Mouse (Mus musculus) midbrain, embryonic 14.5 days (tissue): ENCODE measurements around the gene Olfr1413. TPM values are rescaled to one million over a fixed set of nuclear protein-coding genes. Genes with fewer than 3 reads are reported as not detected.

Experiments used
- ATAC-seq: fragments of 200-750 bp; cut with Nextera tagmentation; 2 replicates; pipeline ENCODE4 v1.8.0; 2017; ENCODE audit warnings: moderate number of reproducible peaks, moderate library complexity; ENCODE audit not compliant: low FRiP score, low TSS enrichment
- DNase-seq: peaks from one replicate; pipeline ENCODE4 v3.0.0-alpha.2; 2015
- H3K27ac ChIP-seq: fragments of 300-500 bp; sonication (generic); replicated peaks from 2 replicates; pipeline ENCODE4 v1.5.1; 2014; ENCODE audit warnings: mild to moderate bottlenecking, low read depth, low read length, moderate library complexity
- H3K27me3 ChIP-seq: fragments of 300-500 bp; sonication (generic); 2 replicates; pipeline ENCODE4 v1.6.1; 2014; ENCODE audit warnings: low read length, control low read depth, mixed read lengths; ENCODE audit not compliant: control insufficient read depth, insufficient read depth
- H3K36me3 ChIP-seq: fragments of 300-500 bp; sonication (generic); 2 replicates; pipeline ENCODE4 v1.6.1; 2014; ENCODE audit warnings: low read length, control low read depth; ENCODE audit not compliant: control insufficient read depth, insufficient read depth
- H3K4me1 ChIP-seq: fragments of 300-500 bp; sonication (generic); 2 replicates; pipeline ENCODE4 v1.6.1; 2014; ENCODE audit warnings: mild to moderate bottlenecking, antibody characterized with exemption, low read length, control low read depth; ENCODE audit not compliant: control insufficient read depth, insufficient read depth
- H3K4me2 ChIP-seq: fragments of 300-500 bp; sonication (generic); 2 replicates; pipeline ENCODE4 v1.6.1; 2014; ENCODE audit warnings: mild to moderate bottlenecking, low read length, moderate library complexity
- H3K4me3 ChIP-seq: fragments of 300-500 bp; sonication (generic); replicated peaks from 2 replicates; pipeline ENCODE4 v1.5.1; 2014; ENCODE audit warnings: low read depth, low read length
- H3K9ac ChIP-seq: fragments of 300-500 bp; sonication (generic); replicated peaks from 2 replicates; pipeline ENCODE4 v1.6.1; 2014; ENCODE audit warnings: mild to moderate bottlenecking, low read length, moderate library complexity
- H3K9me3 ChIP-seq: fragments of 300-500 bp; sonication (generic); 2 replicates; pipeline ENCODE4 v1.6.1; 2016; ENCODE audit warnings: low read length, control low read depth, mixed read lengths; ENCODE audit not compliant: control insufficient read depth
- WGBS: fragments of 180-500 bp; shearing (Covaris S2); extraction: QIAGEN DNeasy Blood & Tissue Kit; methylation state at CpG from one replicate; pipeline ENCODE4 v1.1.7; 2014; 5-methylcytosine and 5-hydroxymethylcytosine counted together
- polyA plus RNA-seq: library from polyadenylated mRNA; unstranded; fragments of >200 nt; fragmentation: Nextera tagmentation; extraction: Ambion mirVana; gene quantifications from 2 replicates; pipeline ENCODE4 v1.2.1, GENCODE M21; 2014

Gene Olfr1413
- polyA plus RNA-seq, 1 experiment from 2014 or later, result not detected

DNA sequence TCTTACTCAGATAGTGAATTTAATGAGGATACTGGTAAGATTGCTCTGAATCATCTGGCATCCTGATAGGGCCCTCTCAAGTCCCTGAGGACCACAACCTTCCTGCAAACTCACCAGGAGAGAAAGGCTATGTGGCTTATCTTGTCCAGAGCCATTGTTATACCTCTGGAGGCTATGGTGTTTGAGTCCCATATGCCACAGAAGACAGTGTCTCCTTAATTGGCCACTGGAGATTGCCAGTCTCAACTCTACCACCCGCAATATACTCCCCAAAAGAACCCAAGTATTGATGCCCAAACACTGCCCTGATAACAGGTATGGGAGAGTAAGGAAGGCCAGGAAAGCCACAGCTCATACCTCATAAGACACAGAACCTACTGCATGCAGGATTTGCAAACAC, 34.4 kb downstream of the Olfr1413 start, which contains the start of gene Olfr1410:
Olfr1410 (plus strand) TSS at position 301 of the 400 bp plus-strand sequence.
- H3K36me3 ChIP-seq, result no peaks in the 10 kb centered on the region
- no peak within 1 kb of the TSS for H3K27ac ChIP-seq
- H3K4me2 ChIP-seq, result no peak within 1 kb of the TSS
- 97% methylated on average over 1 of the region's 1 CpGs for WGBS
- no peaks in the 10 kb centered on the region for H3K27me3 ChIP-seq
- no peaks in the 10 kb centered on the region for H3K9me3 ChIP-seq
- no peak within 1 kb of the TSS for H3K4me3 ChIP-seq
- no peak within 1 kb of the TSS for H3K9ac ChIP-seq
- ATAC-seq (no peak), DNase-seq (no peak)
- H3K4me1 ChIP-seq, result no peaks in the 10 kb centered on the region

DNA sequence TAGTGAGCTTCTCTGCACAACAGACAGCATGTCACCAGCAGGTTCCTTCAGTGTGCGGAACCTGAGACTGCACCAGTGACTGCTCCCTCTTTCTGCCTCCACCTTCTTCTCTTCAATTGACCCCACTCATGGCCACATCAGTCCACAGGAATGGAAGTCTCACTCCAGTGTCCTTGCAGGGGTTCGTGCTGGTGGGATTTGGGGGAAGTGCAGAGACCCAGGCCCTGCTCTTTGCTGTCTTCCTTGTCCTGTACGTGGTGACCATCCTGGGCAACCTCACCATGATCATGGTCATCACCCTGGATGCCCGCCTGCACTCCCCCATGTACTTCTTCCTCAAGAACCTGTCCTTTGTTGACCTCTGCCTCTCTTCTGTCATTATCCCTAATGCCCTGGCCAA, 36.6 kb downstream of the Olfr1413 start:
- ATAC-seq, result no peak
- H3K4me3 ChIP-seq, result no peak overlapping the region
- WGBS, result 79% methylated on average over 4 of the region's 4 CpGs
- H3K4me1 ChIP-seq, result no peaks in the 10 kb centered on the region
- no peak overlapping the region for H3K4me2 ChIP-seq
- no peak overlapping the region for H3K27ac ChIP-seq
- H3K9me3 ChIP-seq, result no peaks in the 10 kb centered on the region
- no peaks in the 10 kb centered on the region for H3K36me3 ChIP-seq
- no peak for DNase-seq
- no peak overlapping the region for H3K9ac ChIP-seq
- H3K27me3 ChIP-seq, result no peaks in the 10 kb centered on the region

DNA sequence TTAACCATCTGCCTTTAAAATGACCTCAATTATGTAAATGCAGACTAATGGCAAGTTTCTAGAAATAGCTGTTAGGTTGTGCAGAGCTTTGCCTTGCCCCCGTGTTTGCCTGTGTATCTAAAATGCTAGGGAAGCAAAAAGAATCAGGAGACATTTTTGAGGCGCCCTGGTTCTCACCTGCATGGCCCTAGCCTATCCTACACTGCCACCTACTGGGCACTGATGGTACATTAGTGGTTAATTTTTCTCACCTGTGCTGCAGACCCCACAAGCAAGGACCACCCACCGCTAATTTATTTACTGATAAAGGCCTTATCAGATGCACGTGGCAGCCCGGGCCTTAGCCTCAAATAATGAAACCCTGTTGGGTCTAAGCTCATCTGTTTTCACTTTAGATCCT, 39.9 kb downstream of the Olfr1413 start:
- Histone ChIP-seq H3K27me3 (no peaks in the 10 kb centered on the region), H3K4me2 (no peak overlapping the region), H3K4me1 (0 out of 2 replicates have a peak, but pooled peaks cover 4% of the 10 kb centered on the region), H3K27ac (no peak overlapping the region), H3K9me3 (no peaks in the 10 kb centered on the region), H3K4me3 (no peak overlapping the region), H3K9ac (no peak overlapping the region), H3K36me3 (no peaks in the 10 kb centered on the region)
- no peak for ATAC-seq
- DNase-seq, result peak; percentile 88
- 10% methylated on average over 5 of the region's 5 CpGs for WGBS

DNA sequence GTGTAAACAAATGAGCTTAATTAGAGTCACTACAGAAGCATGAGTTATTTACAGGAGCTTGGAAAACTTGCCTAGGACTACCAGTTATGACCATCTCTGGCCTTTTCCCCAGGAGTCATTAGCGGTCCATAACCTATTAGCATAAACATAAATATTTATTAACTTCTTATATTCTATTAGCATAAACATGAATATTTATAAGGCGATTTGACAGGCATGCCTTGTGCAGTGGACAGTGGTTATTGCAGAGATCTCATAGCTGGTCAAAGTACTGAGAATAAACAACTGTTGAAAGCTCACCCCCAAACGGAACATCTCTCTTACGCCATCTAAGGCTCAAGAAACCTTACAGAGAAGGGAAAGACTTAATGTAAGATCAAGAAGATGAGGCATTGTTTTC, 42.1 kb downstream of the Olfr1413 start:
- Histone ChIP-seq H3K9ac (no peak overlapping the region), H3K9me3 (no peaks in the 10 kb centered on the region), H3K4me3 (no peak overlapping the region), H3K36me3 (no peaks in the 10 kb centered on the region), H3K27me3 (no peaks in the 10 kb centered on the region), H3K4me2 (no peak overlapping the region), H3K27ac (no peak overlapping the region), H3K4me1 (0 out of 2 replicates have a peak, but pooled peaks cover 8% of the 10 kb centered on the region)
- ATAC-seq (no peak), DNase-seq (peak; percentile 15)
- 29% methylated on average over 4 of the region's 4 CpGs for WGBS

DNA sequence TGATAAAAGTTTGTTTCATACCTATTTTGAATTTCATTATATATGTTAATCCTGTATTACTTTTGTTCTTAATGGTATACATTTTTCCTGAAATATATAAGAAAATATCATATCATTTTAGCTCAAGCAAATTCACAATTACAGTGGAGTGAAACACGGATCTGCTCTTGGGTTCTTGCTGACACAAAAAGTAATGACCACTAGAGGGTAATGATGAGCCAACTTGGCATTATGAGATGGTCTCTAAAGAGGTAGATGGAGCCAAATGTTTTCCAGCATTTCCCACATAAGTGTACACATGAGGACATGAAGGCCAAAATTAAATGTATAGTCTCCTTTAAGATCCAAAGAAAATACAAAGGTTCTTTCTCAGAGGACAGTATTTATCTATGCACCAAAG, 43.4 kb downstream of the Olfr1413 start:
- no peak for ATAC-seq
- Histone ChIP-seq H3K9ac (no peak overlapping the region), H3K4me2 (no peak overlapping the region), H3K27me3 (no peaks in the 10 kb centered on the region), H3K27ac (no peak overlapping the region), H3K9me3 (no peaks in the 10 kb centered on the region), H3K4me1 (0 out of 2 replicates have a peak, but pooled peaks cover 8% of the 10 kb centered on the region), H3K4me3 (no peak overlapping the region), H3K36me3 (no peaks in the 10 kb centered on the region)
- DNase-seq, result peak; percentile 76
- 10% methylated on average over 1 of the region's 1 CpGs for WGBS

DNA sequence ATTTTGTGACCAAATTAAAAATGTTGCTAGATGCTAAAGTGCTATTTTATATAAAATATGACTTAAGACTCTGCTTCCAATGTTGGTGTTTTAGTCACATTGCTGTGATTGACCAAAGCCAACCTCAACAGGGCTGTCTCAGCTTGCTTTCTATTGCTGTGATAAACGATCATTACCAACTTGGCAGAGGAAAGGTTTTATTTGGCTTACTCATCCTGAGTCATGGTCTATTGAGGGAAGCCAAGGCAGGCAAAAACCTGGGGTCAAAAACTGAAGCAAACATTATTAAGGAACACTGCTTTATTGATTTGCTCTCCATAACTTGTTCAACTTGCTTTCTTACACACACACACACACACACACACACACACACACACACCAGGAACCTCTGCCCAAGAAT, 44.9 kb downstream of the Olfr1413 start:
- no peak overlapping the region for H3K27ac ChIP-seq
- no peaks in the 10 kb centered on the region for H3K27me3 ChIP-seq
- DNase-seq (no peak), ATAC-seq (no peak)
- H3K9me3 ChIP-seq, result no peaks in the 10 kb centered on the region
- H3K9ac ChIP-seq, result no peak overlapping the region
- WGBS, result 85% methylated on average over 1 of the region's 1 CpGs
- H3K4me1 ChIP-seq, result 0 out of 2 replicates have a peak, but pooled peaks cover 8% of the 10 kb centered on the region
- no peak overlapping the region for H3K4me3 ChIP-seq
- no peaks in the 10 kb centered on the region for H3K36me3 ChIP-seq
- no peak overlapping the region for H3K4me2 ChIP-seq

DNA sequence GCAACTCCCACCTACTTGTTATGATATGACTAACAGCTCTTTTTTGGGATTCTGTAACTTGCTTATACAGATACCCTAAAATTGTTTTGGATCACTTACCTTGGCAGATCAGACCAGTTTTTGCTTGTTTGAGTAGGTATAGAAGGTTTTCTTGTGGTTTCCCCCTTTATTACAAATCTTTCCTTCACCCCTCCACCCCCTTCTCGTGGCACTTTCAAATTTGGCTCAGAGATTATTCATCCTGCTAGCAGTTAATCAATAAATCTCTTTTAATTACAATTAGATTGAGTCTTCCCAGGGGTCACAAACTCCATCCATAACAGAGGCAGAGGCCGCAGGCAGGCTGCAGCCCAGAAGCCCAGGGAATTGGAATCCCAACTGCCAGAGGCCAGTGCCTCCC, 46.4 kb downstream of the Olfr1413 start, which contains the start of gene Olfr12:
Olfr12 (plus strand) TSS at position 301 of the 400 bp plus-strand sequence.
- DNase-seq (peak; percentile 12), ATAC-seq (no peak)
- Histone ChIP-seq H3K36me3 (no peaks in the 10 kb centered on the region), H3K4me2 (no peak within 1 kb of the TSS), H3K4me3 (no peak within 1 kb of the TSS), H3K27me3 (no peaks in the 10 kb centered on the region), H3K9ac (no peak within 1 kb of the TSS), H3K9me3 (no peaks in the 10 kb centered on the region), H3K4me1 (0 out of 2 replicates have a peak, but pooled peaks cover 8% of the 10 kb centered on the region), H3K27ac (no peak within 1 kb of the TSS)
- 46% methylated on average over 2 of the region's 2 CpGs for WGBS

DNA sequence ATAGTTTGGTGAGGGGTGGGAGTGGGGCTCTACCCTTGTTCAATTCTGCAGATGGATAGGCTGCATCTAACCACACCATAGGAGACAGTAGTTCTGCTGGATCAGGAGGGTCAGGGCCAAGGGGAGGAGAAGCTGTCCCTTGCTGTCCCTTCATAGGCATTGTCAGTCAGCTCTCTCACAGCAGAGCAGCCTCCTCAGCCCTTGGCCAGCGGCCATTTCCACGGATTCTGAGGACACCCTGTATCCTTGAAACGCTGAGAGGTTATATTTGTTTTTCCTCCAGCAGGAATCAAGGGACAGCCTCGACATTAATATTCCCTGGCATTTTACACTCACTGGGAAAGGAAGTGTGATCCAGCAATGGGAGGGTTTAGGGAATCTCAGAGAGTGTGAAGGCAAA, 47.2 kb downstream of the Olfr1413 start:
- 70% methylated on average over 4 of the region's 4 CpGs for WGBS
- Histone ChIP-seq H3K27me3 (no peaks in the 10 kb centered on the region), H3K9ac (no peak overlapping the region), H3K4me1 (0 out of 2 replicates have a peak, but pooled peaks cover 5% of the 10 kb centered on the region), H3K4me2 (no peak overlapping the region), H3K27ac (no peak overlapping the region), H3K4me3 (no peak overlapping the region), H3K36me3 (no peaks in the 10 kb centered on the region), H3K9me3 (no peaks in the 10 kb centered on the region)
- DNase-seq (no peak), ATAC-seq (no peak)
